Mouse (Mus musculus) heart, adult 2 months (tissue): ENCODE data around the gene 1700023F06Rik.
A peak's percentile ranks its signal among the peaks of the same experiment; 100 is the strongest.

Experiments used
- CTCF ChIP-seq: fragments of 200-600 bp; IDR thresholded peaks from 2 replicates; pipeline ENCODE4 v1.8.1; 2022; ENCODE audit warnings: antibody characterized with exemption, mild to moderate bottlenecking, moderate library complexity
- EP300 ChIP-seq: fragments of 200-500 bp; IDR thresholded peaks from 2 replicates; pipeline ENCODE4 v1.6.1; 2011; ENCODE audit warnings: low read depth, low read length, control low read depth; ENCODE audit not compliant: insufficient read depth
- POLR2A ChIP-seq: fragments of 200-500 bp; IDR thresholded peaks from 2 replicates; pipeline ENCODE4 v1.6.1; 2011; ENCODE audit warnings: mild to moderate bottlenecking, low read depth, low read length, control low read depth; ENCODE audit not compliant: insufficient read depth

DNA sequence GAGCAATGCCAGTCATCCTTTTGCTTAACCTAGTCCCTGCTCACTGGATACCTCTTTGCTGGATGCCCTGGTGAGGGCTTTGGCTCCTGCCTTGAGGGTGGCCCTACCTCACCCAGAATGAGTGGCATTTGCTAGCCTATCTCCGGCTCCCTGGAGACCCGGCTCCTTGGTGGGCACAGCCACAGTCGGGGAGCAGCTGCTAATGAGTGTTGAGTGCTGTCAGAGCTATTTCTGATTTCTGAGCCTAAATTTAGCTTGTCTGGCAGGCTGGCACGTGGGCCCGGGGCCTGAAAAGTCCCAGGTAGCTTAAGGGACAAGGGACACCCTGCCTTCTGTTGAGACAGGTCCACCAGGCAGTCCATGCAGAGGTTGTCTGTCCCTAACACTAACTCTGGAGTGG, 31.1 kb downstream of the 1700023F06Rik start:
- TF ChIP-seq POLR2A (no peak), CTCF (no peak), EP300 (0 out of 2 replicates have a peak, but pooled peaks have one; percentile 24)
